ENCODE assay signal across 25 mouse cellular contexts in the genomic region with DNA sequence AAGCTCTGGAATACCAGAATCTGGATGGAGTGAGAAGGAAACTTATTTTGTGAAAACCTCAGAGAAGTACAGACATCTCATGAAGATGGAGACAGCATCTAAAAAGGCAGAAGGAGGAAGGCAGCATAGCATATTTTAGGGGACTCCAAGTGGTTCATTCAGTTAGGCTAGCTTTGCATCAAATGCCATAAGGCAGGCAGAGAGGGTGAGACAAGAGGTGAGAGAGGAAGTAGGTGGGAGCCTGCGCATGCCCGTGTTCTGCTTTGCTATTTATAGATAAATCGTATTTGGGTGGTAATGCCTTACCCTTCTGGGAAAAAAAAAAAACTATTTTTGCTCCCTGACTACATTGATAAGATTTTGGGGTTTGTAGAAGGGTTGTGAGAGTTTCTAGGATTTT.
DNase-seq lines count a peak whose midpoint lies in the region; ATAC-seq and TF ChIP-seq lines count a peak whose summit lies in the region.
"Had no signal": no experiment of that assay in that cellular context is flagged by ENCODE, and none has a peak within 500 bp of the region (broad histone marks: within the 10 kb centered on the region; RNA-seq: fewer than 3 reads in every experiment).

No protein-coding gene starts in this region.

- 92% methylated on average over 3 of the region's 3 CpGs for WGBS in midbrain, postnatal 0 days

- H3K4me2 ChIP-seq in midbrain, postnatal 0 days (ENCODE audit: low read depth, low read length, poor library complexity, severe bottlenecking) = no peak overlapping the region
- H3K4me2 ChIP-seq: embryonic facial prominence, embryonic 12.5 days; embryonic facial prominence, embryonic 15.5 days; heart, embryonic 11.5 days; hindbrain, embryonic 12.5 days; hindbrain, embryonic 15.5 days had no signal

- no peak for TF ChIP-seq CTCF in midbrain, postnatal 0 days (IDR thresholded peaks at IDR 0.05)

- H3K27ac ChIP-seq in midbrain, postnatal 0 days (ENCODE audit: low read depth, low read length) = no peak overlapping the region
- H3K27ac ChIP-seq: embryonic facial prominence, embryonic 12.5 days; embryonic facial prominence, embryonic 15.5 days; gastrocnemius, adult 2 months; hindbrain, embryonic 12.5 days; hindbrain, embryonic 15.5 days had no signal

- no peak for DNase-seq in frontal cortex, postnatal 25 days (ENCODE audit: low spot score in 2 of 2)
- peak; percentile 13 to 22 for DNase-seq in left cerebral cortex, adult 18-20 months (ENCODE audit: low spot score in 2 of 2)
- DNase-seq in left cerebral cortex, adult 11 months (ENCODE audit: low spot score) = no peak
- peak; percentile 49 for DNase-seq in right cerebral cortex, adult 18-20 months
- no peak for DNase-seq in right cerebral cortex, postnatal 14 days
- peak; percentile 13 to 14 for DNase-seq in right cerebral cortex, postnatal 36 days (ENCODE audit: low spot score in 2 of 2)
- DNase-seq in midbrain, postnatal 0 days (ENCODE audit: low spot score) = no peak
- DNase-seq: adrenal gland, postnatal 10 days; adrenal gland, postnatal 36 days; cerebellum, adult 11 months; cerebellum, adult 2 months; cerebellum, adult 9-11 months; cerebellum, postnatal 25 days; forebrain, postnatal 0 days; gastrocnemius, adult 2 months; gastrocnemius, postnatal 14 days; heart, adult 11 months had no signal

- no peaks in the 10 kb centered on the region for H3K4me1 ChIP-seq in midbrain, postnatal 0 days (ENCODE audit: insufficient read depth, low read length)
- H3K4me1 ChIP-seq: embryonic facial prominence, embryonic 12.5 days; embryonic facial prominence, embryonic 15.5 days; hindbrain, embryonic 12.5 days; hindbrain, embryonic 15.5 days had no signal

- no peak overlapping the region for H3K4me3 ChIP-seq in midbrain, postnatal 0 days (ENCODE audit: low read depth, low read length)
- H3K4me3 ChIP-seq: embryonic facial prominence, embryonic 12.5 days; embryonic facial prominence, embryonic 15.5 days; gastrocnemius, adult 2 months; hindbrain, embryonic 12.5 days; hindbrain, embryonic 15.5 days had no signal

- no peaks in the 10 kb centered on the region for H3K27me3 ChIP-seq in midbrain, postnatal 0 days (ENCODE audit: insufficient read depth, low read length)
- H3K27me3 ChIP-seq: embryonic facial prominence, embryonic 12.5 days; embryonic facial prominence, embryonic 15.5 days; hindbrain, embryonic 12.5 days; hindbrain, embryonic 15.5 days had no signal

- peak; percentile 94 for ATAC-seq in frontal cortex, adult (ENCODE audit: low TSS enrichment)
- no peak for ATAC-seq in midbrain, postnatal 0 days (ENCODE audit: low FRiP score)
- ATAC-seq: activated CD4-positive, CD25-positive, alpha-beta regulatory T cell, adult 4 months; forebrain, embryonic 14.5 days; forebrain, postnatal 0 days had no signal

- no peaks in the 10 kb centered on the region for H3K9me3 ChIP-seq in midbrain, postnatal 0 days (ENCODE audit: low read length)
- H3K9me3 ChIP-seq: embryonic facial prominence, embryonic 12.5 days; embryonic facial prominence, embryonic 15.5 days; hindbrain, embryonic 12.5 days; hindbrain, embryonic 15.5 days had no signal

- H3K9ac ChIP-seq in midbrain, postnatal 0 days (replicated peaks; ENCODE audit: low read length, poor library complexity, severe bottlenecking) = no peak overlapping the region
- H3K9ac ChIP-seq: embryonic facial prominence, embryonic 12.5 days; embryonic facial prominence, embryonic 15.5 days; forebrain, postnatal 0 days; hindbrain, embryonic 12.5 days; hindbrain, embryonic 15.5 days had no signal

- H3K36me3 ChIP-seq in midbrain, postnatal 0 days (ENCODE audit: insufficient read depth, low read length) = no peaks in the 10 kb centered on the region
- H3K36me3 ChIP-seq: embryonic facial prominence, embryonic 12.5 days; embryonic facial prominence, embryonic 15.5 days; hindbrain, embryonic 12.5 days; hindbrain, embryonic 15.5 days had no signal

Comparison
In these comparisons a context has a peak if more than half of its experiments do, and no peak if none do; other contexts are left out.
1. DNase-seq: peak in left cerebral cortex, adult 18-20 months (2 of 2), right cerebral cortex, adult 18-20 months (single experiment) and right cerebral cortex, postnatal 36 days (2 of 2); none in frontal cortex, postnatal 25 days (0 of 2), left cerebral cortex, adult 11 months (single experiment), right cerebral cortex, postnatal 14 days (single experiment) and midbrain, postnatal 0 days (single experiment).